Mouse (Mus musculus) lung, postnatal 0 days (tissue): Measurements from ENCODE around the gene Slc13a2. TPM values are rescaled to one million over a fixed set of nuclear protein-coding genes. Genes with fewer than 3 reads are reported as not detected.

Source experiments
- ATAC-seq: fragments of 200-750 bp; cut with Nextera tagmentation; 2 replicates; pipeline ENCODE4 v1.8.0; 2017; ENCODE audit warnings: moderate library complexity
- DNase-seq: peaks from one replicate; pipeline ENCODE4 v3.0.0-alpha.2; 2016; ENCODE audit warnings: low spot score
- H3K27ac ChIP-seq: fragments of 300-500 bp; sonication (generic); 2 replicates; pipeline ENCODE4 v1.5.1; 2014; ENCODE audit warnings: antibody characterized with exemption, mild to moderate bottlenecking, low read length, mixed read lengths
- H3K27me3 ChIP-seq: fragments of 300-500 bp; sonication (generic); replicated peaks from 2 replicates; pipeline ENCODE4 v1.6.1; 2014; ENCODE audit warnings: low read length, mixed read lengths; ENCODE audit not compliant: insufficient read depth
- H3K36me3 ChIP-seq: fragments of 300-500 bp; sonication (generic); 2 replicates; pipeline ENCODE4 v1.6.1; 2014; ENCODE audit warnings: low read length, mixed read lengths; ENCODE audit not compliant: insufficient read depth
- H3K4me1 ChIP-seq: fragments of 300-500 bp; sonication (generic); 2 replicates; pipeline ENCODE4 v1.6.1; 2014; ENCODE audit warnings: antibody characterized with exemption, low read depth, low read length, mixed read lengths; ENCODE audit not compliant: insufficient read depth
- H3K4me2 ChIP-seq: fragments of 300-500 bp; sonication (generic); replicated peaks from 2 replicates; pipeline ENCODE4 v1.6.1; 2014; ENCODE audit warnings: low read depth, mild to moderate bottlenecking, low read length, moderate library complexity, mixed read lengths
- H3K4me3 ChIP-seq: fragments of 300-500 bp; sonication (generic); 2 replicates; pipeline ENCODE4 v1.5.1; 2014; ENCODE audit warnings: low read depth, low read length
- H3K9ac ChIP-seq: fragments of 300-500 bp; sonication (generic); replicated peaks from 2 replicates; pipeline ENCODE4 v1.6.1; 2014; ENCODE audit warnings: low read depth, mild to moderate bottlenecking
- H3K9me3 ChIP-seq: fragments of 300-500 bp; sonication (generic); 2 replicates; pipeline ENCODE4 v1.6.1; 2016; ENCODE audit warnings: low read length, mixed read lengths
- CTCF ChIP-seq: IDR thresholded peaks from 2 replicates; pipeline ENCODE4 v1.5.1; 2016; ENCODE audit warnings: antibody characterized with exemption, mild to moderate bottlenecking
- EP300 ChIP-seq: IDR thresholded peaks from 2 replicates; pipeline ENCODE4 v1.6.1; 2016; ENCODE audit warnings: antibody characterized with exemption, mild to moderate bottlenecking, control low read depth
- WGBS: fragments of 180-500 bp; shearing (Covaris S2); extraction: QIAGEN DNeasy Blood & Tissue Kit; methylation state at CpG from one replicate; pipeline ENCODE4 v1.1.7; 2014; 5-methylcytosine and 5-hydroxymethylcytosine counted together
- polyA plus RNA-seq: library from polyadenylated mRNA; unstranded; fragments of >200 nt; fragmentation: Nextera tagmentation; extraction: Ambion mirVana; gene quantifications from 2 replicates; pipeline ENCODE4 v1.2.1, GENCODE M21; 2015

Slc13a2 gene
- polyA plus RNA-seq, 1 experiment from 2014 or later = 0.43 TPM

GRCm38 (mm10) chr11:78377549-78378159, 44.4 kb downstream of the Slc13a2 start:
- H3K4me3 ChIP-seq = no peak overlapping the region
- no peak overlapping the region for H3K4me2 ChIP-seq
- WGBS = 35% methylated on average over 10 of the region's 12 CpGs
- H3K9me3 ChIP-seq = no peaks in the 10 kb centered on the region
- H3K27ac ChIP-seq = no peak overlapping the region
- ATAC-seq = peak; percentile 74
- DNase-seq = peak; percentile 47
- no peak overlapping the region for H3K9ac ChIP-seq
- no peaks in the 10 kb centered on the region for H3K36me3 ChIP-seq
- H3K27me3 ChIP-seq = no peaks in the 10 kb centered on the region
- TF ChIP-seq EP300 = no peak
- TF ChIP-seq CTCF = no peak
- H3K4me1 ChIP-seq = no peaks in the 10 kb centered on the region

- H3K9ac ChIP-seq = no peak overlapping the region
- 75% methylated on average over 8 of the region's 8 CpGs for WGBS
These were observed 47.9 kb downstream of the Slc13a2 start for GRCm38 (mm10) chr11:78374147-78374546.

GRCm38 (mm10) chr11:78372610-78373009, 49.4 kb downstream of the Slc13a2 start:
- Histone ChIP-seq H3K4me3 (no peak overlapping the region), H3K9me3 (no peaks in the 10 kb centered on the region), H3K4me2 (no peak overlapping the region), H3K9ac (no peak overlapping the region), H3K4me1 (no peaks in the 10 kb centered on the region), H3K36me3 (no peaks in the 10 kb centered on the region), H3K27ac (no peak overlapping the region), H3K27me3 (no peaks in the 10 kb centered on the region)
- no peak for TF ChIP-seq CTCF
- TF ChIP-seq EP300 = no peak
- WGBS = 43% methylated on average over 7 of the region's 7 CpGs
- ATAC-seq = no peak
- DNase-seq = no peak

More at GRCm38 (mm10) chr11:78374147-78374546, 47.9 kb downstream of the Slc13a2 start:
- Histone ChIP-seq H3K9me3 (no peaks in the 10 kb centered on the region), H3K4me2 (no peak overlapping the region), H3K4me3 (no peak overlapping the region), H3K4me1 (no peaks in the 10 kb centered on the region), H3K27ac (no peak overlapping the region), H3K36me3 (no peaks in the 10 kb centered on the region), H3K27me3 (no peaks in the 10 kb centered on the region)
- TF ChIP-seq EP300 (no peak), CTCF (no peak)
- DNase-seq = no peak
- no peak for ATAC-seq

GRCm38 (mm10) chr11:78372166-78372565, 49.9 kb downstream of the Slc13a2 start:
- Histone ChIP-seq H3K9ac (no peak overlapping the region), H3K27me3 (no peaks in the 10 kb centered on the region), H3K4me2 (no peak overlapping the region), H3K9me3 (no peaks in the 10 kb centered on the region), H3K4me3 (no peak overlapping the region), H3K36me3 (no peaks in the 10 kb centered on the region), H3K27ac (no peak overlapping the region), H3K4me1 (no peaks in the 10 kb centered on the region)
- DNase-seq (no peak), ATAC-seq (no peak)
- TF ChIP-seq CTCF = no peak
- WGBS = 49% methylated on average over 3 of the region's 3 CpGs

GRCm38 (mm10) chr11:78371711-78372110, 50.3 kb downstream of the Slc13a2 start:
- H3K9ac ChIP-seq = no peak overlapping the region
- TF ChIP-seq EP300 (no peak), CTCF (no peak)
- DNase-seq (no peak), ATAC-seq (no peak)
- no peaks in the 10 kb centered on the region for H3K4me1 ChIP-seq
- H3K27ac ChIP-seq = no peak overlapping the region
- no peak overlapping the region for H3K4me3 ChIP-seq
- no peak overlapping the region for H3K4me2 ChIP-seq
- no peaks in the 10 kb centered on the region for H3K9me3 ChIP-seq
- no peaks in the 10 kb centered on the region for H3K27me3 ChIP-seq
- H3K36me3 ChIP-seq = no peaks in the 10 kb centered on the region
- WGBS = 84% methylated on average over 11 of the region's 11 CpGs

GRCm38 (mm10) chr11:78370389-78370788, 51.6 kb downstream of the Slc13a2 start:
- Histone ChIP-seq H3K4me3 (no peak overlapping the region), H3K36me3 (no peaks in the 10 kb centered on the region), H3K4me2 (no peak overlapping the region), H3K27ac (peak overlapping the region; percentile 70), H3K9ac (no peak overlapping the region), H3K9me3 (no peaks in the 10 kb centered on the region), H3K4me1 (no peaks in the 10 kb centered on the region), H3K27me3 (no peaks in the 10 kb centered on the region)
- TF ChIP-seq CTCF = no peak
- peak; percentile 78 for TF ChIP-seq EP300
- peak; percentile 85 for ATAC-seq
- 27% methylated on average over 1 of the region's 1 CpGs for WGBS
- DNase-seq = peak; percentile 86
